ENCODE assay signal across 9 mouse cellular contexts in the genomic region with DNA sequence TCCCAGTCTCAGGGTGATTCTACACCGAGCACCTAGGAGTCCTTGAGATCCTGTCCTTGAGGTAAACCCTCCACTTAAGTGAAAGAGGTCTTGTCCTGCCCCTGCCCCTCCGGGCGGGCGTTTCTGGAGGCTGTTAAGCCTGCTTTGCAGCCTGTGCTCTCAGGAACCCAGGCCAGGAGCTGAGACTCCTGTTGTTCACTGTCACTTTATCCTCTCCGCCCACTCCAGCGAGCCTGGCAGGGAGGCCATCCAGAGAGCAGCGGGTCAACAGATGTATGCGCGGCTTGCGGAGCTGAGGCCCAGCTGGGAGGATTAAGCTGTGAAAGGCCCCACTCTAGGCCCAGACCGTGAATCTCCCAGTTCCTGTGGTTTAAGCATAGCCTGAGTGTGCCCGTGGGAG.
A peak's percentile ranks its signal among the peaks of the same experiment; 100 is the strongest.
DNase-seq lines count a peak whose midpoint lies in the region; ATAC-seq lines count a peak whose summit lies in the region.
"Had no signal": no experiment of that assay in that cellular context is flagged by ENCODE, and none has a peak within 500 bp of the region (broad histone marks: within the 10 kb centered on the region; RNA-seq: fewer than 3 reads in every experiment).

No protein-coding gene starts in this region.

- H3K9me3 ChIP-seq in hindbrain, embryonic 15.5 days, result no peaks in the 10 kb centered on the region
- no peaks in the 10 kb centered on the region for H3K9me3 ChIP-seq in hindbrain, embryonic 12.5 days (replicated peaks)
- no peaks in the 10 kb centered on the region for H3K9me3 ChIP-seq in embryonic facial prominence, embryonic 14.5 days (ENCODE audit: control insufficient read depth, low read length)
- H3K9me3 ChIP-seq: stomach, embryonic 15.5 days had no signal

- H3K27ac ChIP-seq in hindbrain, embryonic 15.5 days (replicated peaks), result no peak overlapping the region
- no peak overlapping the region for H3K27ac ChIP-seq in hindbrain, embryonic 12.5 days
- H3K27ac ChIP-seq in embryonic facial prominence, embryonic 14.5 days (replicated peaks; ENCODE audit: low read depth, low read length), result 0 out of 2 replicates have a peak overlapping the region, but pooled peaks have one; percentile 8
- H3K27ac ChIP-seq: stomach, embryonic 15.5 days had no signal

- peaks cover 36% of the 10 kb centered on the region for H3K4me1 ChIP-seq in hindbrain, embryonic 15.5 days (replicated peaks)
- peaks cover 26% of the 10 kb centered on the region for H3K4me1 ChIP-seq in hindbrain, embryonic 12.5 days
- peaks cover 27% of the 10 kb centered on the region for H3K4me1 ChIP-seq in embryonic facial prominence, embryonic 14.5 days (ENCODE audit: control insufficient read depth, insufficient read depth, low read length)

- H3K36me3 ChIP-seq in hindbrain, embryonic 15.5 days, result no peaks in the 10 kb centered on the region
- H3K36me3 ChIP-seq in hindbrain, embryonic 12.5 days, result no peaks in the 10 kb centered on the region
- no peaks in the 10 kb centered on the region for H3K36me3 ChIP-seq in embryonic facial prominence, embryonic 14.5 days (ENCODE audit: control insufficient read depth, insufficient read depth, low read length)
- H3K36me3 ChIP-seq: stomach, embryonic 15.5 days had no signal

- peak; percentile 86 for DNase-seq in embryonic facial prominence, embryonic 14.5 days (ENCODE audit: low spot score)
- DNase-seq in mesoderm, embryonic 11.5 days (ENCODE audit: low read depth, low spot score), result peak; percentile 64
- DNase-seq in urinary bladder, postnatal 25 days (ENCODE audit: low spot score), result no peak
- DNase-seq in adrenal gland, adult 18-20 months (ENCODE audit: low spot score in 2 of 2), result no peak

- H3K4me3 ChIP-seq in hindbrain, embryonic 15.5 days, result no peak overlapping the region
- H3K4me3 ChIP-seq in hindbrain, embryonic 12.5 days, result no peak overlapping the region
- no peak overlapping the region for H3K4me3 ChIP-seq in embryonic facial prominence, embryonic 14.5 days (ENCODE audit: low read depth, low read length)
- H3K4me3 ChIP-seq: stomach, embryonic 15.5 days had no signal

- no peak overlapping the region for H3K9ac ChIP-seq in hindbrain, embryonic 15.5 days
- no peak overlapping the region for H3K9ac ChIP-seq in hindbrain, embryonic 12.5 days
- H3K9ac ChIP-seq in embryonic facial prominence, embryonic 14.5 days (ENCODE audit: low read depth, low read length), result no peak overlapping the region
- H3K9ac ChIP-seq: stomach, embryonic 15.5 days had no signal

- no peak overlapping the region for H3K4me2 ChIP-seq in hindbrain, embryonic 15.5 days
- no peak overlapping the region for H3K4me2 ChIP-seq in hindbrain, embryonic 12.5 days (replicated peaks)
- H3K4me2 ChIP-seq in embryonic facial prominence, embryonic 14.5 days (ENCODE audit: low read depth, low read length), result no peak overlapping the region
- H3K4me2 ChIP-seq: stomach, embryonic 15.5 days had no signal

- 18% methylated on average over 12 of the region's 12 CpGs for whole genome bisulfite sequencing in hindbrain, embryonic 15.5 days
- WGBS in hindbrain, embryonic 12.5 days, result 8% methylated on average over 12 of the region's 12 CpGs
- WGBS in embryonic facial prominence, embryonic 14.5 days, result 15% methylated on average over 12 of the region's 12 CpGs

- 0 out of 2 replicates have a peak, but pooled peaks have one; percentile 36 for ATAC-seq in hindbrain, embryonic 15.5 days (ENCODE audit: low FRiP score, low read depth)
- ATAC-seq in hindbrain, embryonic 12.5 days (ENCODE audit: low FRiP score), result no peak
- 0 out of 2 replicates have a peak, but pooled peaks have one; percentile 4 for ATAC-seq in cerebellum, adult (ENCODE audit: insufficient number of reproducible peaks, low FRiP score, low TSS enrichment)
- peak; percentile 80 for ATAC-seq in embryonic facial prominence, embryonic 14.5 days (ENCODE audit: low read depth)
- no peak for ATAC-seq in monocyte, adult 5-6 weeks (replicated peaks; ENCODE audit: insufficient number of reproducible peaks, low FRiP score, low TSS enrichment, poor library complexity, severe bottlenecking)

- H3K27me3 ChIP-seq in hindbrain, embryonic 15.5 days, result no peaks in the 10 kb centered on the region
- H3K27me3 ChIP-seq in hindbrain, embryonic 12.5 days, result peaks cover 5% of the 10 kb centered on the region
- no peaks in the 10 kb centered on the region for H3K27me3 ChIP-seq in embryonic facial prominence, embryonic 14.5 days (replicated peaks; ENCODE audit: control insufficient read depth, insufficient read depth, low read length)
- H3K27me3 ChIP-seq: stomach, embryonic 15.5 days had no signal

Comparison
In these comparisons a context has a peak if more than half of its experiments do, and no peak if none do; other contexts are left out.
1. ATAC-seq: peak in hindbrain, embryonic 15.5 days (single experiment), cerebellum, adult (single experiment) and embryonic facial prominence, embryonic 14.5 days (single experiment); none in hindbrain, embryonic 12.5 days (single experiment) and monocyte, adult 5-6 weeks (single experiment).
2. DNase-seq: peak in embryonic facial prominence, embryonic 14.5 days (single experiment) and mesoderm, embryonic 11.5 days (single experiment); none in urinary bladder, postnatal 25 days (single experiment) and adrenal gland, adult 18-20 months (0 of 2).